Mouse (Mus musculus) T-cell, adult 66 days (primary cell): ENCODE measurements around the gene Btbd35f14. TPM values are rescaled to one million over a fixed set of nuclear protein-coding genes. Genes with fewer than 3 reads are reported as not detected.

Experiments used
- total RNA-seq, 2 experiments: library from RNA; stranded (reverse); gene quantifications; 3 replicates in 1 of 2; 4 replicates in 1 of 2; pipeline ENCODE4 v1.2.4; 2023

The Btbd35f14 gene
- not detected for total RNA-seq

GRCm38 (mm10) chrX:33702249-33702648 is at the start of gene Btbd35f14:
TSS of gene Btbd35f14 (minus strand) at chrX:33702349.

GRCm38 (mm10) chrX:33656872-33657271 is 45.3 kb downstream of the Btbd35f14 start, which contains the start of gene Btbd35f13:
TSS of gene Btbd35f13 (plus strand) at chrX:33657172.

Other genes with a start within 250 kb of the Btbd35f14 start
- gene Btbd35f15, start 125.0 kb downstream of the Btbd35f14 start, total RNA-seq: not detected
- not detected for gene Btbd35f13, start 45.2 kb downstream of the Btbd35f14 start, total RNA-seq